Mouse (Mus musculus) liver, postnatal 0 days (tissue): ENCODE results near the gene Lpin2. TPM values are rescaled to one million over a fixed set of nuclear protein-coding genes. Genes with fewer than 3 reads are reported as not detected.

Experiments used
- ATAC-seq: fragments of 200-750 bp; cut with Nextera tagmentation; 2 replicates; pipeline ENCODE4 v1.8.0; 2017; ENCODE audit warnings: mild to moderate bottlenecking, moderate library complexity
- DNase-seq: peaks from one replicate; pipeline ENCODE4 v3.0.0-alpha.2; 2016
- H3K27ac ChIP-seq: fragments of 300-500 bp; sonication (generic); 2 replicates; pipeline ENCODE4 v1.5.1; 2014; ENCODE audit warnings: antibody characterized with exemption, moderate library complexity, mild to moderate bottlenecking, low read depth
- H3K27me3 ChIP-seq: fragments of 300-500 bp; sonication (generic); 2 replicates; pipeline ENCODE4 v1.6.1; 2014; ENCODE audit warnings: low read length, control low read depth, mixed read lengths; ENCODE audit not compliant: insufficient read depth
- H3K36me3 ChIP-seq: fragments of 300-500 bp; sonication (generic); replicated peaks from 2 replicates; pipeline ENCODE4 v1.6.1; 2014; ENCODE audit warnings: mild to moderate bottlenecking, control low read depth, low read length, moderate library complexity, mixed read lengths; ENCODE audit not compliant: insufficient read depth
- H3K4me1 ChIP-seq: fragments of 300-500 bp; sonication (generic); 2 replicates; pipeline ENCODE4 v1.6.1; 2014; ENCODE audit warnings: antibody characterized with exemption, mild to moderate bottlenecking, control low read depth; ENCODE audit not compliant: insufficient read depth
- H3K4me2 ChIP-seq: fragments of 300-500 bp; sonication (generic); 2 replicates; pipeline ENCODE4 v1.6.1; 2014; ENCODE audit warnings: low read depth, mild to moderate bottlenecking, low read length, moderate library complexity, mixed read lengths
- H3K4me3 ChIP-seq: fragments of 300-500 bp; sonication (generic); 2 replicates; pipeline ENCODE4 v1.5.1; 2014; ENCODE audit warnings: low read depth, low read length
- H3K9ac ChIP-seq: fragments of 300-500 bp; sonication (generic); replicated peaks from 2 replicates; pipeline ENCODE4 v1.6.1; 2014; ENCODE audit warnings: mild to moderate bottlenecking, moderate library complexity
- H3K9me3 ChIP-seq: fragments of 300-500 bp; sonication (generic); 2 replicates; pipeline ENCODE4 v1.6.1; 2016; ENCODE audit warnings: mild to moderate bottlenecking, control low read depth, low read length, mixed read lengths
- CTCF ChIP-seq: sonication (generic); IDR thresholded peaks from 2 replicates; pipeline ENCODE4 v1.5.1; 2016; ENCODE audit warnings: antibody characterized with exemption, low read depth
- EP300 ChIP-seq: IDR thresholded peaks from 2 replicates; pipeline ENCODE4 v1.6.1; 2016; ENCODE audit warnings: antibody characterized with exemption, low read depth, mild to moderate bottlenecking
- WGBS: fragments of 180-500 bp; shearing (Covaris S2); extraction: QIAGEN DNeasy Blood & Tissue Kit; methylation state at CpG from one replicate; pipeline ENCODE4 v1.1.7; 2014; ENCODE audit not compliant: insufficient replicate concordance; 5-methylcytosine and 5-hydroxymethylcytosine counted together
- polyA plus RNA-seq: library from polyadenylated mRNA; unstranded; fragments of >200 nt; fragmentation: Nextera tagmentation; extraction: Ambion mirVana; gene quantifications from 2 replicates; pipeline ENCODE4 v1.2.1, GENCODE M21; 2015

Lpin2 gene
- polyA plus RNA-seq, 1 experiment from 2014 or later = 44.5 TPM

GRCm38 (mm10) chr17:71194906-71195632 lies 12.7 kb downstream of the Lpin2 start:
- 45% methylated on average over 3 of the region's 3 CpGs for WGBS
- Histone ChIP-seq H3K4me2 (peak overlapping the region; percentile 74), H3K4me3 (peak overlapping the region; percentile 30), H3K36me3 (no peaks in the 10 kb centered on the region), H3K27ac (peak overlapping the region; percentile 70), H3K9ac (peak overlapping the region; percentile 61), H3K27me3 (no peaks in the 10 kb centered on the region), H3K9me3 (peaks cover 2% of the 10 kb centered on the region; the same call in 1 of the 2 replicates), H3K4me1 (peaks cover 37% of the 10 kb centered on the region)
- DNase-seq = no peak
- TF ChIP-seq CTCF (no peak), EP300 (no peak)
- peak; percentile 26 for ATAC-seq

- Histone ChIP-seq H3K4me2 (peak overlapping the region; percentile 74), H3K36me3 (no peaks in the 10 kb centered on the region), H3K27ac (peak overlapping the region; percentile 70), H3K9me3 (peaks cover 2% of the 10 kb centered on the region; the same call in 1 of the 2 replicates), H3K27me3 (no peaks in the 10 kb centered on the region), H3K9ac (peak overlapping the region; percentile 61), H3K4me3 (peak overlapping the region; percentile 30), H3K4me1 (peaks cover 39% of the 10 kb centered on the region)
- peak; percentile 72 for DNase-seq
- 22% methylated on average over 10 of the region's 10 CpGs for WGBS
- peak; percentile 38 for ATAC-seq
- TF ChIP-seq EP300 (peak; percentile 19; the same call in 1 of the 2 replicates), CTCF (peak; percentile 73)
Measured at GRCm38 (mm10) chr17:71195633-71196391, 13.5 kb downstream of the Lpin2 start.

- no peak overlapping the region for H3K4me3 ChIP-seq
- no peaks in the 10 kb centered on the region for H3K36me3 ChIP-seq
- DNase-seq (no peak), ATAC-seq (peak; percentile 11; the same call in 1 of the 2 replicates)
- no peaks in the 10 kb centered on the region for H3K27me3 ChIP-seq
- H3K4me1 ChIP-seq = peaks cover 37% of the 10 kb centered on the region
- peak overlapping the region; percentile 74 for H3K4me2 ChIP-seq
- TF ChIP-seq EP300 = no peak
- TF ChIP-seq CTCF = no peak
- no peak overlapping the region; the same call in 1 of the 2 replicates for H3K9ac ChIP-seq
- 63% methylated on average over 3 of the region's 3 CpGs for WGBS
- H3K27ac ChIP-seq = peak overlapping the region; percentile 70; the same call in 1 of the 2 replicates
- peaks cover 2% of the 10 kb centered on the region; the same call in 1 of the 2 replicates for H3K9me3 ChIP-seq
Measured at GRCm38 (mm10) chr17:71196415-71196814, 14.1 kb downstream of the Lpin2 start.

- WGBS = 68% methylated on average over 3 of the region's 3 CpGs
- no peak for DNase-seq
- TF ChIP-seq EP300 (no peak), CTCF (peak; percentile 45)
Measured at GRCm38 (mm10) chr17:71199346-71199745, 17.0 kb downstream of the Lpin2 start.

GRCm38 (mm10) chr17:71202136-71202535 lies 19.8 kb downstream of the Lpin2 start:
- Histone ChIP-seq H3K9ac (no peak overlapping the region), H3K27me3 (no peaks in the 10 kb centered on the region), H3K4me1 (peaks cover 22% of the 10 kb centered on the region; the same call in 1 of the 2 replicates), H3K36me3 (no peaks in the 10 kb centered on the region), H3K4me3 (no peak overlapping the region), H3K27ac (peak overlapping the region; percentile 96), H3K9me3 (no peaks in the 10 kb centered on the region), H3K4me2 (no peak overlapping the region)
- peak; percentile 72 for ATAC-seq
- 73% methylated on average over 4 of the region's 4 CpGs for WGBS
- TF ChIP-seq EP300 = peak; percentile 59; the same call in 1 of the 2 replicates
- no peak for TF ChIP-seq CTCF
- DNase-seq = no peak

More at GRCm38 (mm10) chr17:71199346-71199745, 17.0 kb downstream of the Lpin2 start:
- no peak for ATAC-seq
- no peak overlapping the region for H3K9ac ChIP-seq
- no peak overlapping the region for H3K4me3 ChIP-seq
- no peak overlapping the region for H3K4me2 ChIP-seq
- no peak overlapping the region for H3K27ac ChIP-seq
- no peaks in the 10 kb centered on the region for H3K36me3 ChIP-seq
- peaks cover 31% of the 10 kb centered on the region for H3K4me1 ChIP-seq
- H3K27me3 ChIP-seq = no peaks in the 10 kb centered on the region
- H3K9me3 ChIP-seq = no peaks in the 10 kb centered on the region
